Mouse (Mus musculus) myocyte (in vitro differentiated cells): ENCODE measurements around the gene Sec14l1.

Experiments
- CEBPB ChIP-seq: IDR thresholded peaks from 2 replicates; pipeline ENCODE4 v1.6.1; 2011; ENCODE audit warnings: mild to moderate bottlenecking, moderate library complexity; ENCODE audit not compliant: poor library complexity, insufficient read depth, severe bottlenecking
- E2F4 ChIP-seq: IDR thresholded peaks from one replicate; pipeline ENCODE4 v1.6.1; 2011; ENCODE audit warnings: mild to moderate bottlenecking, control low read depth, moderate library complexity; ENCODE audit not compliant: insufficient read depth
- MAX ChIP-seq: IDR thresholded peaks from one replicate; pipeline ENCODE4 v1.6.1; 2011; ENCODE audit warnings: low read depth, mild to moderate bottlenecking, control low read depth
- MYOG ChIP-seq, 3 experiments: IDR thresholded peaks; one replicate each; pipeline ENCODE4 v1.6.1; 2011; ENCODE audit warnings: control low read depth in 2 of 3, low read depth in 2 of 3, mild to moderate bottlenecking in 2 of 3; ENCODE audit not compliant: insufficient read length in 2 of 3, control insufficient read depth in 1 of 3, insufficient read depth in 1 of 3
- POLR2A ChIP-seq: IDR thresholded peaks from one replicate; pipeline ENCODE4 v1.6.1; 2011; ENCODE audit warnings: low read depth, mild to moderate bottlenecking, control low read depth, moderate library complexity; ENCODE audit not compliant: insufficient read length
- POLR2AphosphoS2 ChIP-seq: IDR thresholded peaks from one replicate; pipeline ENCODE4 v1.6.1; 2011; ENCODE audit warnings: low read depth, control low read depth; ENCODE audit not compliant: insufficient read length
- SRF ChIP-seq: IDR thresholded peaks from one replicate; pipeline ENCODE4 v1.6.1; 2011; ENCODE audit warnings: low read depth; ENCODE audit not compliant: control insufficient read depth, insufficient read length
- TCF12 ChIP-seq: IDR thresholded peaks from one replicate; pipeline ENCODE4 v1.6.1; 2011; ENCODE audit warnings: mild to moderate bottlenecking, control low read depth; ENCODE audit not compliant: poor library complexity, insufficient read depth, severe bottlenecking
- TCF3 ChIP-seq: IDR thresholded peaks from one replicate; pipeline ENCODE4 v1.6.1; 2011; ENCODE audit warnings: low read depth, control low read depth; ENCODE audit not compliant: insufficient read length
- USF1 ChIP-seq: IDR thresholded peaks from one replicate; pipeline ENCODE4 v1.6.1; 2011; ENCODE audit warnings: low read depth, mild to moderate bottlenecking, control low read depth, moderate library complexity

GRCm38 (mm10) chr11:117114231-117114591, 757 bp upstream of the Sec14l1 start:
- TF ChIP-seq MYOG (IDR thresholded peaks at IDR 0.05; ENCODE audit: control insufficient read depth in 1 of 3, insufficient read depth in 1 of 3, insufficient read length in 2 of 3, low read depth in 2 of 3) (no peak), SRF (no peak), POLR2A (no peak), POLR2AphosphoS2 (no peak), USF1 (no peak), CEBPB (no peak), MAX (no peak), E2F4 (no peak), TCF3 (no peak), TCF12 (no peak)
